Mouse (Mus musculus) G1E (cell line): Measurements from ENCODE around the gene Dscaml1.

Experiments used
- CTCF ChIP-seq: IDR thresholded peaks from 2 replicates; pipeline ENCODE4 v1.5.1; 2012; ENCODE audit warnings: low read depth, low read length, inconsistent platforms, mixed read lengths
- GATA2 ChIP-seq: IDR thresholded peaks from 2 replicates; pipeline ENCODE4 v1.6.1; 2012; ENCODE audit warnings: low read depth, low read length, inconsistent platforms, borderline replicate concordance
- POLR2AphosphoS5 ChIP-seq: IDR thresholded peaks from 2 replicates; pipeline ENCODE4 v1.6.1; 2012; ENCODE audit warnings: low read depth, low read length, inconsistent platforms; ENCODE audit not compliant: insufficient replicate concordance
- TAL1 ChIP-seq: conservative IDR thresholded peaks from 2 replicates; pipeline ENCODE4 v1.6.1; 2012; ENCODE audit warnings: low read depth, low read length, inconsistent platforms, mixed read lengths

- no peak for TF ChIP-seq POLR2AphosphoS5
- no peak for TF ChIP-seq CTCF
- no peak for TF ChIP-seq TAL1
- no peak for TF ChIP-seq GATA2
Measured at GRCm38 (mm10) chr9:45719997-45720396, 293.6 kb downstream of the Dscaml1 start.
